Mouse (Mus musculus) inflammation-experienced regulatory T-cells (primary cell): Measurements from ENCODE around the gene Lrrc27. TPM values are rescaled to one million over a fixed set of nuclear protein-coding genes. Genes with fewer than 3 reads are reported as not detected.

Experiments used
- polyA plus RNA-seq, 2 experiments: library from polyadenylated mRNA; unstranded; fragments of 100-300 nt; shearing (Covaris generic); gene quantifications; one replicate each; pipeline ENCODE4 v1.2.1; 2017

Gene Lrrc27
- polyA plus RNA-seq = 1 to 10 TPM; 2.6 to 3.0 TPM

DNA sequence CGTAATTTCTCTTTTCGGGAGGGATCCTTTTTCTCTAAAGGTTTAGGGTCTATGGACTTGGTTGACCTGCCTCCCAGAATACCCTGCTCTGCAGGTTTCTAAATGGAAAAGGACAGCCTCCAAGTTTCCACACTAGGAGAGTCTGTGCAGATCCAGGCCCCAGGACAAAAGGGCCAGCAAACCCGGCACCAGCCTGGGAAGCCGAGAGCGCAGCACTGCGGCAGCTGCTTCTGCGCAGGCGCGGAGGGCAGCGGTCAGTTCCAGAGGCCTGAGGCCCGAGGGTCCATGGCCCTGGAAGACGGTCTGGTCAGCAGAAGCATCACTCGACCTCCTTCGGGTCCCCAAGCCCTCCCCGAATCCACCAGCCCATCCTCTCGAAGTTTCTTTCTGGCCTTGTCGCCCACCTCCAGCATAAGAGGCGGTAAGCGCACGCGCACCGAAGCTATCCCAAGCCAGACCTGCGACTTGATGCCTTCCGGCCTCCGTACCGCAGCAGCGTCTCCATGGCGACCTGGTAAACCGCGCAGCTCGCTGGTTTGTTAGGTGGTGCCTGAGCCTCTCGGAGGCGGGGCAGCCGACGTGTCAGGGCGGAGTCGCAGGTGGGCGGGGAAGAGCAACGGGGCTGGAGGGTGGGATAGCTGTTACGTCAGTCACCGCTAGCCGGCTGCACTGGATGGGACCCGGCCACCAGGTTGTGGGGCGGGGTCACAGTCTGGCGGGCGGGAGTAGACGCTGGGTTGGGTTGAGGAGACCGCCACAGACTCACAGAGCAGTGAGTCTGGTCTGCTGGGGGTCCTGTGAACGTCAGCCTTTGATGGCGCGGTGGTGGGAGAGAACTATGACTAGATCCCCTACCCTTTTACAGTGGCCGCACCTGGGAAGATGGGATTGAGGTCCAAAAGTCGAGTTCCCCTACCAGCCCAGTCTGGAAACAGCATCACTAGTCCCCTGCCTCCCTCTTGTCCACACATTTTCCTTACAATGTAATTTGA lies at the start of gene Lrrc27, which contains the start of gene Stk32c:
Gene Lrrc27 (plus strand): TSS at position 235 of the 992 bp plus-strand sequence.
Gene Stk32c (minus strand): TSS at position 554 of the 992 bp plus-strand sequence.

DNA sequence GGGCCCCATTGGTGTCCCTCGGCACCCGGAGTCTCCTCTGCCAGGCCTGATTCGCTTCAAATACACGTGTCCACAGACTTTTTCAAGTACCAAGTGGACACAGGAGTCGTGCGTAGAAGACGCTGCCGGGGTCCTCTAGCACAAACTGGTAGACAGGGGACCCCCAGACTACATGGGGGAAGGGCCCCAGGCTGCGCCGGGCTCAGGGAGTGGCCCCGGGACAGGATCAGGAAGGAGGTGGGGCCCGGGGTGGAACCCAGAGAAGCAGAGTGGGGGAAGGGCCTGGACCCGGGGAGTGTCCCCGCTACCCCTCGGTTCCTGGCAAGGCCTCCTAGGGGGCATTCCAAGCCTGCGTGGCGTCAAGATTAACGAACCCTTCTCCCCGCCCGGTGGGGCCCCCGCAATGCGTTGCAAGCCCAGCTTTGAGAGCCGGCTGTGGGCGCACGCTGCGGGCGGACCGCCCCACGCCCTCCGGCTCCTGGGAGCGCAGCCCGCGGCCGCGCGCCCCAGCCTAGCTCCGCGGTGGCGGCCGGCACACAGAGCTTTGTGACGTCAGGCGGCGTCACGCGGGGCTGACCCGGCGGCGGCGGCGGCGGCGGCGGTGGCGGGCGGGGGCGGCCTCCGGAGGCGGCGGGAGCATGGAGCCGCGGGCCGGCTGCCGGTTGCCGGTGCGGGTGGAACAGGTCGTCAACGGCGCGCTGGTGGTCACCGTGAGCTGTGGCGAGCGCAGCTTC lies 35.3 kb downstream of the Lrrc27 start, which contains the start of gene Pwwp2b:
Gene Pwwp2b (plus strand): TSS at position 602 of the 734 bp plus-strand sequence.

Other genes starting within 250 kb of the Lrrc27 start
- under 1 TPM; 0.23 to 0.94 TPM for gene Dpysl4, start 127.0 kb upstream of the Lrrc27 start, polyA plus RNA-seq
- gene Stk32c, start 319 bp downstream of the Lrrc27 start, polyA plus RNA-seq = 10 to 100 TPM in 1 of 2 experiments, under 1 TPM in 1; 0.21 to 10.9 TPM
- gene Pwwp2b, start 35.5 kb downstream of the Lrrc27 start, polyA plus RNA-seq = 1 to 10 TPM; 3.7 to 5.8 TPM
- gene Inpp5a, start 176.1 kb downstream of the Lrrc27 start, polyA plus RNA-seq = 10 to 100 TPM; 17.0 to 20.5 TPM